Mouse (Mus musculus) left cerebral cortex, postnatal 10 days (tissue): ENCODE measurements around the gene Pole. TPM values are rescaled to one million over a fixed set of nuclear protein-coding genes. Genes with fewer than 3 reads are reported as not detected.

Source experiments
- DNase-seq, 2 experiments: peaks; one replicate each; pipeline ENCODE4 v3.0.0; 2021 to 2022; ENCODE audit warnings: low spot score in 2 of 2, mixed read lengths in 1 of 2; ENCODE audit errors: extremely low spot score in 1 of 2
- intact Hi-C: fragments of 180-260 bp; cut with DNase I; formaldehyde crosslinking; loops from one replicate; pipeline ENCODE4 v1.15.1; 2025
- total RNA-seq, 2 experiments: library from RNA; stranded (reverse); gene quantifications; 2 replicates each; pipeline ENCODE4 v1.2.3; 2021

The Pole gene
- total RNA-seq = 1 to 10 TPM; 2.6 to 4.5 TPM

DNA sequence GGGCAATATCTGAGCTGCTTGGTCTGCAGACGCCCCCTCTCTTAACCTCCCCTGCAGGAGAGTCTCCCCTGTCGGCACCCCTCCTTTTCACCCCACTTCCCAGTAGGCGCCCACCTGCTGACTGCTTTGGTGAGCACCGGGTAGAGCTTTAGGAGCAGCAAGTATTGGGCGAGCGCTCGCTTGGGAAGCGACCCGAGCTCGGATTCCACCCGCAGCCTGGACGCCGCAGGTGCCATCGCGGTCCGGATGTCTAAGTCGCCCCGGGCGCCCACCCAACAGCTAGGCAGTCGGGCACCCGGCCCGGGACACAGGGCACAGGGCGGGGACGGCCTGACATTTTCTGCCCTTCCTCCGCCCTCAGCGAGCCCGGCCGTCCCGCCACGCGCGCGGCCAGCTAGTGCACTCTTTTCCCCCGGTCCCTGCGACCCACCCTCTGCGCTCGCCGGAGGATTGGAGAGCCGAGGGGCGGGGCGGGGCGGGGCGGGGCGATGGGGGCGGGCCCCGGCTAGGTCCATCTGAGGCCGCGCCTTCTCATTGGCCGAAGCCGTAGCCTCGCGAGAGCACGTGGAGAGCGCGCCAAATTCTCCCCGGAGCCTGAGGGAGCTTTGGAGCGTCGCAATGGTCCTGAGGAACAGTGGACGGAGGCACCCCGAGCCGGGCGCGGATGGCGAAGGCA is at the start of gene Pole, which contains the start of gene Pxmp2:
Pole (plus strand) TSS at position 537 of the 676 bp plus-strand sequence.
Pxmp2 (minus strand) TSS at position 417 of the 676 bp plus-strand sequence.
- intact Hi-C loops = no loop called here
- peak; percentile 85 to 94 for DNase-seq

- intact Hi-C loops = no loop called here
- no peak for DNase-seq
These were observed 42.0 kb upstream of the Pole start for GRCm38 (mm10) chr5:110244091-110244490.

- no peak for DNase-seq
- intact Hi-C loops = no loop called here
These were observed 19.2 kb upstream of the Pole start for GRCm38 (mm10) chr5:110266941-110267340.

DNA sequence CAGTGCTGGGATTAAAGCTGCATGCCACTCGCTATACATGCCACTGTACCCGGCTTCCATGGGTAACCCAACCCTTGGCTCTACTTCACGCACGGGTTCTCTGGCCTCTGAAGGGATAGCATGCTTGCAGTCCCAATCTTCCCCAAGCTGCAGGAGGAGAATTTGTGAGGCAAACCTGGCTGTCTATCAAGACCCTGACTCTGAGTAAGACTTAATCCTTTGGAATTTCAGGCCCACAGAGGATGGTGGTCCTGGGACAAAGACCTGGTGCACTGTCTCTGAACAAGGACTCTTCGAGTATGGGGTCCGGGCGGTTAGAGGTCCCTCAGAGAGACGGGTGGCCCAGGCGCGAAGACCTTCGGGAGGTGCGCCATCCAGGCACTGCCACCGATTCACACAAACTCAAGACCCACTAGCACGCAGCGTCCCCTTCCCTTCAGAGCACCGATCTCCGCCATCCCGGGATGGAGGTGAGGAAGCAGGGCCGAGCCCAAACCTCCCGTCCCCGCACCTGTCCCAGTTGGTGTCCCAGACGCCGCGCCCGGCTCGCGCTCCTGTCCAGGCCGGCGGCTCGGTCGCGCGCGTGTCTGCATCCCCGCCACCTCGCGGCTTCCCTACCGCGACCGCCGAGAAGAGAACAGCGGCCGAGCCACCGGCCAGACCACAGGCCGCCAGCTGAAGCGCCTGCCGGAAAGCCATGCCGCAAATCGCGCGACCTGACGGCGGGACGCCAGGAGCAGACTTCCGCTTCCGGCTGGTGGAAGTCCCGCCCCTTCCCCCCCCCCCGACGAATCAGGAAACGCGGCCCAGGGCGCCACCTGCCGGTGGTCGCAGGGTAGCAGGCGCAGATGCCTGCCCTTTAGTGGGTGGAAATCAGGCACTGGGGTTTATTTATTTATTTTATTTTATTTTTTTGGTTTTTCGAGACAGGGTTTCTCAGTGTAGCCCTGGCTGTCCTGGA is 16.7 kb upstream of the Pole start, which contains the start of gene Pgam5:
Pgam5 (minus strand) TSS at position 773 of the 961 bp plus-strand sequence.
- peak; percentile 85 to 96 for DNase-seq
- intact Hi-C loops = no loop called here

- no peak for DNase-seq
- intact Hi-C loops = no loop called here
These were observed 15.9 kb upstream of the Pole start for GRCm38 (mm10) chr5:110270242-110270641.

DNA sequence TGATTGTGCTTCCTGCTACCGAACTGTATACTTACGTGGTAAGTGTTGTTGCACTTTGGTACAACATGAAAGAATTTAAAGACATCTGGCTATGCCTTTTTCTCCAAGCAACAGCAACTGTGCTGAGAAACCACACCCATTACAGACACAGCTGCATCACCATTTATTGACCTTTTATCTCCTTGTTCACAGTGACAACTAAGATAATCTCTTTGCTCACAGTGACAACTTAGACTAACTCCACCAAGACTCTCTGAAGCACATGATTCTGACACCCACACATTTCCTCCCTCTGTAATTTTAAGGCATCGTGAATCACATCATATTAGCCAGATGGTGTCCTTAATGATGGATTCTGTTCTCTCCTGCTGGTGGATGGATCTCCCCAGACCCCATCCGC is 12.0 kb upstream of the Pole start:
- no peak for DNase-seq

DNA sequence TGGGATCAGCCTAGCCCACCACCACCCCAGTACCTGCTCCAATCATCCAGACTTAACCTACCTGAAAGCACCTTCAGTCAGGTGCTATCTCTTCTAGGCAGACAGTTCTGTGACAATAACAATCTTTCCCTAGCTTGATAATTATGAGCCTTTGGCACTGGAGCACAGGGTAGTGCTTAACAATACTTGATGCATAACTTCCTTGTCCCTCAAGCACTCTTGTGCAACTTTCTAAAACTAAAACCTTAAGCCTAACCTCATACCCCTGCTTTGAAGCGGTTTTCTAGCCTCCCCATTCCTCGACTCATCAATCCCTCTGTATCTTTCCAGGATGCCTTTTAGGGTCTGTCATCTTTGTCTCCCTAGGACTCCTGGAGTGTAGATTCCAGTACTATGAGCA is 11.3 kb upstream of the Pole start:
- intact Hi-C loops = no loop called here
- DNase-seq = no peak

More for the DNA sequence above, 12.0 kb upstream of the Pole start:
- intact Hi-C loops = no loop called here

GRCm38 (mm10) chr5:110276391-110276790 is 9.7 kb upstream of the Pole start:
- intact Hi-C loops = no loop called here
- DNase-seq = no peak

DNA sequence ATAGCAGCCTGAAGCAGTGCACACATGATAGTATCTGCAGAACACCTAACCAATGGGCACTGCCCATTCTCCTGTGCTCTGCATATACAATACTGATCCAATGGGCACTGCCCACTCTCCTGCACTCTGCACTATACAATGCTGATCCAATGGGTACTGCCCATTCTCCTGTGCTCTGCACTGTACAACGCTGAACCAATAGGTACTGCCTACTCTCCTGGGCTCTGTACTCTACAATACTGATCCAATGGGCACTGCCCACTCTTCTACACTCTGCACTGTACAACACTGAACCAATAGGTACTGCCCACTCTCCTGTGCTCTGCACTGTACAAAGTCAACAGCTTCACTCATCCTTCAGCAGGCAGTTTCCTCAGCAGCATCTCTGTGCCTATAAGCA is 9.2 kb upstream of the Pole start:
- intact Hi-C loops = no loop called here

GRCm38 (mm10) chr5:110281984-110282383 is 4.1 kb upstream of the Pole start:
- DNase-seq = no peak
- intact Hi-C loops = no loop called here

More for the DNA sequence above, 9.2 kb upstream of the Pole start:
- DNase-seq = no peak

DNA sequence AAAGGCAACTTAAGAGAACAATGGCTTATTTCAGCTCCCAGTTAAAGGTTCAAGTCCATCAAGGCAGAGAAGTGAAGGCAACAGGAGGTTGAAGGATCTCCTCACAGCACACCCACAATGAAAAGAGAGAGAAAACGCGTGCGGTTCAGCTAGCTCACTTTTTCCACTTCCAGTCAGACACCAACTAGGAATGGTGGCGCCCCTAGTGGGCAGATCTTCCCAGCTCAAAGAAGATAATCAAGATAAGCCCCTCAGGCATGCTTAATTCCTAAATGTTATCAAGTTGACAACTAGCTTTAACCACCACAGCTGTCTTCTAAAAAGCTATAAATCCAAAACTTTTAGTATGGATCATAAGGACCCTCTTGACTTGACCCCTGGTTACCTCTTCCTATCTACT is 1.6 kb upstream of the Pole start:
- peak in 1 of 2 experiments; percentile 72 for DNase-seq
- intact Hi-C loops = no loop called here

DNA sequence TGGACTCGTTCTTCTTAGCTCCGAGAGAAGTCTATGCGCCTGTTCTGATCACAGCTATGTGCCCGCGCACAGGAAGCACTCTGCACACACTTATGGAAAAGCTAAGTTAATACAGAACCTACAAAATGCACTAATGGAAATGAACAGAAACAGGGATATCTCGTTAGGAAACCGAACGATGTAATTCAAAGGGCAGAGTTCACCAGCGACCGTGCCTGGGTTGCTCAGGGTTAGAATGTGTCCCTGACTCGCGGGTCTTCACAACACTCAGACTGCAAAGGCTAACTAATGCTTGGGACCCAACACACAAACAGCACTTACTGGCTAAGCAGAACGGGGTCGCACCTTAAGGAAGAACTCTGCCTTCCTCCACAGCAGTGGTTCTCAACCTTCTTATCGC is 950 bp upstream of the Pole start:
- no peak for DNase-seq
- intact Hi-C loops = no loop called here

DNA sequence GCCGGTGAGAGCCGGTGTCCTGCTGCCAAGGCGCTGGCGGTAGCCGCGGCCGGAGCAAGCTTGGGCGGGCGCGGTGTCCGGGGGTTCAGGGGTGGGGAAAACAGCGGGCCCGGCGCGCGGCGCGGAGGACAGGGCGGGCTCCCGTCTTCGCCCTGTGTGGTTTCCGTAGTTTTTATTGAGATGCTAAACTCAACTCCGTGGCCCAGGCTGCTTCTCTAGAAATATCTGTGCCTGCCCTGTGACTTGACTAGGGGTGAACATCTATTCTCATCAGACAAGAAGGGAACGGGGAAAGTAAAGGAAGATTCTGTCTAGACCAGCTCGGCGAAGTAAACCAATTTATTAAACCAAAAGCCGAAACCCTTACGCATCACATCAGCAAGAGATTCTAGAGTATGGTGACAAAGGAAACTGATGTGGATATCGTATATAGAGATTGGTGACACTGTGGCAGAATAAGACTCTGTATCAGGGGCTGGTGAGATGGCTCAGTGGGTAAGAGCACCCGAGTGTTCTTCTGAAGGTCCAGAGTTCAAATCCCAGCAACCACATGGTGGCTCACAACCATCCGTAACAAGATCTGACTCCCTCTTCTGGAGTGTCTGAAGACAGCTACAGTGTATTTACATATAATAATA is 459 bp downstream of the Pole start:
- intact Hi-C loops = no loop called here
- no peak for DNase-seq

GRCm38 (mm10) chr5:110287084-110287475 is 974 bp downstream of the Pole start:
- intact Hi-C loops = no loop called here
- no peak for DNase-seq

DNA sequence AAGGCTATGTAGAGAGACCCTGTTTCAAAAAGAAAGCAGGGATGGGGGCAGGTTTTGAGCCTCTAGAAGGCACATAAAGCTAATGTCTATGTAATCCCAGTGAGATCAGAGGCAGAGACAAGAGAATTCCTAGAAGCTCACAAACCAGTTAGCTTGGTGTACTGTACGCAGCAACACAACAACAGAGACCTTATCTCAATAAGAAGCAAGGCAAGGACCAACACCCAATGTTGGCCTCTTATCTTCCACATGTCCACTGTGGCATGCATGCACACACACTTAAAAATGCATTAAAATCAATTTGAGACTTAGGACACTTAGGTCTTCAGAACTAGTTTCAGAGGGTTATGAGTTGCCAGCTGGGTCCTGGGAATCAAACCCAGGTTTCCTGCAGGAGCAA is 5.5 kb downstream of the Pole start:
- no peak for DNase-seq
- intact Hi-C loops = no loop called here

GRCm38 (mm10) chr5:110296637-110297036 is 10.5 kb downstream of the Pole start:
- no peak for DNase-seq
- intact Hi-C loops = no loop called here

- DNase-seq = no peak
- intact Hi-C loops = no loop called here
These were observed 14.5 kb downstream of the Pole start for GRCm38 (mm10) chr5:110300591-110300990.

DNA sequence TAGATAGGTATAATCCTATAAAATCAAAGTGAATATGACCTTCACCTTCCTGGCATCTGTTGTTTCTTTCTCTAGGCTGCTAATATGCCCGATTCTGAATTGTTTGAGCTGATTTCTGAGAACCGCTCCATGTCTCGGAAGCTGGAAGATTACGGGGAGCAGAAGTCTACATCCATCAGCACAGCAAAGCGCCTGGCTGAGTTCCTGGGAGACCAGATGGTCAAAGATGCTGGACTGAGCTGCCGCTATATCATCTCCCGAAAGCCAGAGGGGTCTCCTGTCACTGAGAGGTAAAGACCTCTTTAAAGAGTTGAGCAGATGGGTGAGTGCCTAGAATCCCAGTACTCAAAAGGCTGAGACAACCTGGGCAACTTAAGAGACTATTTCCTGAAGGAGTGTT is 22.8 kb downstream of the Pole start:
- intact Hi-C loops = no loop called here
- no peak for DNase-seq

DNA sequence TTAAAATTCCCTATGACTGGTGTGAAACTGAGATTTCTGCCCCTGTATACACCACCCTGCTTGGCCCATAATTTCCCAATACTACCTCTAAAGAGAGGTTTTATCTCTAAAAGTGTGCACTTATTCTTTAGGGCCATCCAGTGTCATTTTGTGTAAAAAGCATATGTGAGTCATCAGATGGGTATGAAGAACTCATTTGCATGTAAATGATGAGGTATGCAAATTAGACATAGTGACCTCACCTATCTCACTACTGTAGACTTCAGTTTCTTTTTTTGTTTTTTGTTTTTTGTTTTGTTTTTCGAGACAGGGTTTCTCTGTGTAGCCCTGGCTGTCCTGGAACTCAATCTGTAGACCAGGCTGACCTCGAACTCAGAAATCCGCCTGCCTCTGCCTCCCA is 27.0 kb downstream of the Pole start:
- intact Hi-C loops = no loop called here
- DNase-seq = no peak
